Mouse (Mus musculus): ENCODE results near the gene Rpl27a. TPM values are rescaled to one million over a fixed set of nuclear protein-coding genes. Genes with fewer than 3 reads are reported as not detected.

The Rpl27a gene
- total and polyA plus RNA-seq, 3 experiments = 402 to 9,138 (median 833) TPM

GRCm38 (mm10) chr7:109545255-109545993 is 26.5 kb downstream of the Rpl27a start:
- DNase-seq (ENCODE audit: low spot score) = no peak
- no peak for TF ChIP-seq GATA2 (IDR thresholded peaks at IDR 0.05; ENCODE audit: borderline replicate concordance, low read depth, low read length)
- peaks cover 29% of the 10 kb centered on the region for H3K27me3 ChIP-seq (ENCODE audit: insufficient read depth, low read length)
- H3K9me3 ChIP-seq (replicated peaks) = no peaks in the 10 kb centered on the region
- no peaks in the 10 kb centered on the region for H3K4me1 ChIP-seq (ENCODE audit: insufficient read depth, low read depth, low read length)
- ATAC-seq (ENCODE audit: extremely low read depth, insufficient number of reproducible peaks, low FRiP score, poor library complexity, severe bottlenecking) = no peak
- H3K4me3 ChIP-seq (ENCODE audit: low read depth, low read length) = no peak overlapping the region
- no peaks in the 10 kb centered on the region for H3K36me3 ChIP-seq (replicated peaks)

- no peak for ATAC-seq (ENCODE audit: extremely low read depth, insufficient number of reproducible peaks, low FRiP score, poor library complexity, severe bottlenecking)
- Histone ChIP-seq H3K9me3 (replicated peaks) (no peaks in the 10 kb centered on the region), H3K36me3 (replicated peaks) (no peaks in the 10 kb centered on the region), H3K4me1 (ENCODE audit: insufficient read depth, low read depth, low read length) (no peaks in the 10 kb centered on the region), H3K4me3 (ENCODE audit: low read depth, low read length) (no peak overlapping the region), H3K27me3 (ENCODE audit: insufficient read depth, low read length) (peaks cover 35% of the 10 kb centered on the region)
- DNase-seq (ENCODE audit: low spot score) = no peak
- no peak for TF ChIP-seq TAL1 (conservative IDR thresholded peaks at IDR 0.05; ENCODE audit: low read depth, low read length)
- no peak for TF ChIP-seq GATA1 (IDR thresholded peaks at IDR 0.05; ENCODE audit: borderline replicate concordance, low read length)
- TF ChIP-seq CTCF (IDR thresholded peaks at IDR 0.05; ENCODE audit: low read depth, low read length) = no peak
- TF ChIP-seq GATA2 (IDR thresholded peaks at IDR 0.05; ENCODE audit: borderline replicate concordance, low read depth, low read length) = no peak
- no peak for TF ChIP-seq POLR2AphosphoS5 (IDR thresholded peaks at IDR 0.05; ENCODE audit: insufficient replicate concordance, low read depth, low read length)
Measured at GRCm38 (mm10) chr7:109546186-109546585, 27.2 kb downstream of the Rpl27a start.

DNA sequence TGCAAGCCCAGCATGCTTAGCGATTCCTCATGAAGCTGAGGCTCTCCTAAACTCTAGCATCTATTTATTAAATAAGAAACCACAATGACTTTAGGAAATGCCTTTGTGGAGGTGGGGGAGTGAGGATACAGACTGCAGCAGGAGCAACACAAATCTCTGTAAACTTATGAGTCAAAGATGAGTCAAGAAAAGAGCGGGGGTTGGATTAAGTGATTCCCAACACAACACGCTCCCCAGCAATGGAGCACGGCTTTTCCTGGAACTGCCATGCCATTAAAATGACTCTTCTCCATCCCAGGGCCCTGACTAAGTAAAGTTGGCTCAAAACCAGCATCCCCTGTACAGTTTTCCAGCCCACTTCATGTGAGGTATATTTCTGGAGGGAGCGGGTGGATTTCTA is 27.8 kb downstream of the Rpl27a start:
- no peak for TF ChIP-seq TAL1 (conservative IDR thresholded peaks at IDR 0.05; ENCODE audit: low read depth, low read length)
- TF ChIP-seq CTCF (IDR thresholded peaks at IDR 0.05; ENCODE audit: low read depth, low read length) = no peak
- no peak for TF ChIP-seq GATA1 (IDR thresholded peaks at IDR 0.05; ENCODE audit: borderline replicate concordance, low read length)
- TF ChIP-seq POLR2AphosphoS5 (IDR thresholded peaks at IDR 0.05; ENCODE audit: insufficient replicate concordance, low read depth, low read length) = no peak
- TF ChIP-seq GATA2 (IDR thresholded peaks at IDR 0.05; ENCODE audit: borderline replicate concordance, low read depth, low read length) = no peak
- Histone ChIP-seq H3K4me3 (ENCODE audit: low read depth, low read length) (no peak overlapping the region), H3K36me3 (replicated peaks) (no peaks in the 10 kb centered on the region), H3K4me1 (ENCODE audit: insufficient read depth, low read depth, low read length) (no peaks in the 10 kb centered on the region), H3K9me3 (replicated peaks) (no peaks in the 10 kb centered on the region), H3K27me3 (ENCODE audit: insufficient read depth, low read length) (peaks cover 39% of the 10 kb centered on the region)
- no peak for DNase-seq (ENCODE audit: low spot score)
- ATAC-seq (ENCODE audit: extremely low read depth, insufficient number of reproducible peaks, low FRiP score, poor library complexity, severe bottlenecking) = no peak

- Histone ChIP-seq H3K4me1 (ENCODE audit: insufficient read depth, low read depth, low read length) (no peaks in the 10 kb centered on the region), H3K9me3 (replicated peaks) (no peaks in the 10 kb centered on the region), H3K36me3 (replicated peaks) (no peaks in the 10 kb centered on the region), H3K4me3 (ENCODE audit: low read depth, low read length) (no peak overlapping the region), H3K27me3 (ENCODE audit: insufficient read depth, low read length) (peaks cover 21% of the 10 kb centered on the region)
- DNase-seq (ENCODE audit: low spot score) (no peak), ATAC-seq (ENCODE audit: extremely low read depth, insufficient number of reproducible peaks, low FRiP score, poor library complexity, severe bottlenecking) (no peak)
- no peak for TF ChIP-seq POLR2AphosphoS5 (IDR thresholded peaks at IDR 0.05; ENCODE audit: insufficient replicate concordance, low read depth, low read length)
- TF ChIP-seq TAL1 (conservative IDR thresholded peaks at IDR 0.05; ENCODE audit: low read depth, low read length) = no peak
- TF ChIP-seq GATA1 (IDR thresholded peaks at IDR 0.05; ENCODE audit: borderline replicate concordance, low read length) = no peak
- no peak for TF ChIP-seq CTCF (IDR thresholded peaks at IDR 0.05; ENCODE audit: low read depth, low read length)
- TF ChIP-seq GATA2 (IDR thresholded peaks at IDR 0.05; ENCODE audit: borderline replicate concordance, low read depth, low read length) = no peak
Measured at GRCm38 (mm10) chr7:109559536-109559935, 40.6 kb downstream of the Rpl27a start.

DNA sequence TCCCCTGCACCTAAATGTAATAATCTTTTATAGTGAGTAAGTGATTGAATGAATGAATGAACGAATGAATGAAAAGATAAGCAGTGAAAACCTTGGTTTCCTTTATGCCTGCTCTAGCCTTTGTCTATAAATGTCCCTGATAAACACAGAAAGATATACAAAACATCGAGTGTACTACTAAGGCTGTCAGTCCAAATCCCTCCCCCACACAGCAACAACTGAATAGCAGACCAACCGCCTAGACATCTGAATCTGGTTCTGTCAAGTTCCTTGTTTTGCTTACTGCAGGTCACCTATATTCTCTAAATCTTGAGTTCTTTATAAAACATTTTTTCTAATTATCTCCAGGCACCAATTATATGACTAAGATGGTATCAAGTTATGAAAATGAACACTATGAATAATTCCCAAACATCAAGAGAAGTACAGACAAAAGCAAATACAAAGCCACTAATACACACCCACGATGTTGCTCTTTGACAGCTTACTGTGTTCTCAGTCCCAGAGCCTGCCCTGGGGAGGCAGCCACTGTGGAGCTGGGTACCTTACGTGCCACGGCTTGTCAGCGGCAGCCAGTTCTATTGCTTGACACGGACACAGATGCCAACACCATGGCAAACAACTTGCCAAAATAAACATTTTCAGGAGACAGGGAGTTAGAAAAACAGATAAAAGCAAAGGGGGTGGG is 42.7 kb downstream of the Rpl27a start:
- Histone ChIP-seq H3K27me3 (ENCODE audit: insufficient read depth, low read length) (peaks cover 17% of the 10 kb centered on the region), H3K4me3 (ENCODE audit: low read depth, low read length) (no peak overlapping the region), H3K9me3 (replicated peaks) (no peaks in the 10 kb centered on the region), H3K4me1 (ENCODE audit: insufficient read depth, low read depth, low read length) (no peaks in the 10 kb centered on the region), H3K36me3 (replicated peaks) (no peaks in the 10 kb centered on the region)
- no peak for TF ChIP-seq CTCF (IDR thresholded peaks at IDR 0.05; ENCODE audit: low read depth, low read length)
- TF ChIP-seq GATA1 (IDR thresholded peaks at IDR 0.05; ENCODE audit: borderline replicate concordance, low read length) = no peak
- TF ChIP-seq POLR2AphosphoS5 (IDR thresholded peaks at IDR 0.05; ENCODE audit: insufficient replicate concordance, low read depth, low read length) = no peak
- TF ChIP-seq GATA2 (IDR thresholded peaks at IDR 0.05; ENCODE audit: borderline replicate concordance, low read depth, low read length) = no peak
- TF ChIP-seq TAL1 (conservative IDR thresholded peaks at IDR 0.05; ENCODE audit: low read depth, low read length) = no peak
- DNase-seq (ENCODE audit: low spot score) = no peak
- ATAC-seq (ENCODE audit: extremely low read depth, insufficient number of reproducible peaks, low FRiP score, poor library complexity, severe bottlenecking) = no peak

DNA sequence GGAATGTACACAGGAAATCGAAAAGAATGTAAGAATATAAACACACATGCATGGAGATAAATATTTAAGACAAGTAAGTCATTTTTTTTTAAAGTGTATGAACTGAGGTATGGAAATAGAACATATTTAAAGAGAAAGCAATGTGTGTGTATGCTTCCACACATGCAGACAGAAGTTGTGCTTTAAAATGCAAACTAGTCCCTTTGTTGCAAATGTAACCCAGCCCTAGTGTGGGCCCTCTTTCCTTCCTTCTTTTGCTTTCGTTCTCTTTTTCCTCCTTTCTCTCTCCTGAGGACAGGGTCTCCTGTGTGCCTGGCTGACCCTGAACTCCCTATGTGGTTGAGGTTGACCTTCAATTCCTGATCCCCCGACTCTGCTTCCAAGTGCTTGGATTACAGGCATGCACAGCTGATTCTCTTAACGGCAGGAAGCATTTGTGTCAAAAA is 43.2 kb downstream of the Rpl27a start:
- H3K9me3 ChIP-seq (replicated peaks) = no peaks in the 10 kb centered on the region
- no peak for ATAC-seq (ENCODE audit: extremely low read depth, insufficient number of reproducible peaks, low FRiP score, poor library complexity, severe bottlenecking)
- TF ChIP-seq POLR2AphosphoS5 (IDR thresholded peaks at IDR 0.05; ENCODE audit: insufficient replicate concordance, low read depth, low read length) (no peak), GATA1 (IDR thresholded peaks at IDR 0.05; ENCODE audit: borderline replicate concordance, low read length) (no peak), TAL1 (conservative IDR thresholded peaks at IDR 0.05; ENCODE audit: low read depth, low read length) (no peak), GATA2 (IDR thresholded peaks at IDR 0.05; ENCODE audit: borderline replicate concordance, low read depth, low read length) (no peak), CTCF (IDR thresholded peaks at IDR 0.05; ENCODE audit: low read depth, low read length) (no peak)

More for the DNA sequence above, 43.2 kb downstream of the Rpl27a start:
- H3K4me3 ChIP-seq (ENCODE audit: low read depth, low read length) = no peak overlapping the region
- H3K36me3 ChIP-seq (replicated peaks) = no peaks in the 10 kb centered on the region
- no peaks in the 10 kb centered on the region for H3K4me1 ChIP-seq (ENCODE audit: insufficient read depth, low read depth, low read length)
- no peak for DNase-seq (ENCODE audit: low spot score)
- H3K27me3 ChIP-seq (ENCODE audit: insufficient read depth, low read length) = peaks cover 13% of the 10 kb centered on the region
